Mouse (Mus musculus) liver, adult 2 months (tissue): ENCODE measurements around the gene Lyzl6.

Source experiments
- CTCF ChIP-seq: fragments of 200-500 bp; IDR thresholded peaks from 2 replicates; pipeline ENCODE4 v1.5.1; 2011; ENCODE audit warnings: low read depth, low read length, control low read depth
- POLR2A ChIP-seq: fragments of 200-500 bp; IDR thresholded peaks from 2 replicates; pipeline ENCODE4 v1.6.1; 2011; ENCODE audit warnings: low read length, control low read depth; ENCODE audit not compliant: insufficient read depth; ENCODE audit errors: extremely low read depth

GRCm38 (mm10) chr11:103686706-103687105, 48.0 kb upstream of the Lyzl6 start:
- TF ChIP-seq CTCF (no peak), POLR2A (no peak)
